Mouse (Mus musculus) liver, adult 2 months (tissue): ENCODE measurements at regions not wholly inside any gene's neighbourhood (a gene's known extent, or its start where the extent isn't known, plus 50 kb on each side); places are given as distances from the start of the nearest gene placed in this dataset.
A peak's percentile ranks its signal among the peaks of the same experiment; 100 is the strongest.
"Not testable (repeated sequence)": the region's sequence is repeated elsewhere in the genome, so short reads cannot be mapped to it uniquely, and the experiment has no call there.

ENCODE experiments used
- DNase-seq: peaks from one replicate; pipeline ENCODE4 v3.0.0-alpha.2; 2011; ENCODE audit warnings: low read depth, low spot score; ENCODE audit errors: extremely low read depth
- H3K27ac ChIP-seq: fragments of 200-500 bp; replicated peaks from 2 replicates; pipeline ENCODE4 v1.5.1; 2012; ENCODE audit warnings: low read depth, mild to moderate bottlenecking, control low read depth, inconsistent platforms, low read length; ENCODE audit not compliant: insufficient read depth
- H3K27me3 ChIP-seq: fragments of 200-500 bp; 2 replicates; pipeline ENCODE4 v1.6.1; 2012; ENCODE audit warnings: mild to moderate bottlenecking, moderate library complexity, low read length, inconsistent platforms; ENCODE audit not compliant: control insufficient read depth, insufficient read depth
- H3K36me3 ChIP-seq: fragments of 200-500 bp; 2 replicates; pipeline ENCODE4 v1.6.1; 2012; ENCODE audit warnings: low read length, inconsistent platforms; ENCODE audit not compliant: control insufficient read depth, insufficient read depth
- H3K4me1 ChIP-seq: fragments of 200-500 bp; 2 replicates; pipeline ENCODE4 v1.6.1; 2011; ENCODE audit warnings: low read length; ENCODE audit not compliant: control insufficient read depth, insufficient read depth
- H3K4me3 ChIP-seq: fragments of 200-500 bp; 2 replicates; pipeline ENCODE4 v1.5.1; 2011; ENCODE audit warnings: low read depth, mild to moderate bottlenecking, control low read depth, low read length, moderate library complexity; ENCODE audit not compliant: insufficient read depth
- H3K79me2 ChIP-seq: fragments of 200-500 bp; 2 replicates; pipeline ENCODE4 v1.6.1; 2012; ENCODE audit warnings: inconsistent platforms, mild to moderate bottlenecking, low read length, moderate library complexity; ENCODE audit not compliant: control insufficient read depth, insufficient read depth
- H3K9ac ChIP-seq: fragments of 200-500 bp; 2 replicates; pipeline ENCODE4 v1.6.1; 2012; ENCODE audit warnings: low read depth, mild to moderate bottlenecking, control low read depth, inconsistent platforms, low read length
- CTCF ChIP-seq: fragments of 200-500 bp; IDR thresholded peaks from 2 replicates; pipeline ENCODE4 v1.5.1; 2011; ENCODE audit warnings: low read depth, low read length, control low read depth
- POLR2A ChIP-seq: fragments of 200-500 bp; IDR thresholded peaks from 2 replicates; pipeline ENCODE4 v1.6.1; 2011; ENCODE audit warnings: low read length, control low read depth; ENCODE audit not compliant: insufficient read depth; ENCODE audit errors: extremely low read depth
- WGBS: fragments of 180-500 bp; shearing (Covaris S2); methylation state at CpG from one replicate; pipeline ENCODE4 v1.1.7; 2018; 5-methylcytosine and 5-hydroxymethylcytosine counted together

DNA sequence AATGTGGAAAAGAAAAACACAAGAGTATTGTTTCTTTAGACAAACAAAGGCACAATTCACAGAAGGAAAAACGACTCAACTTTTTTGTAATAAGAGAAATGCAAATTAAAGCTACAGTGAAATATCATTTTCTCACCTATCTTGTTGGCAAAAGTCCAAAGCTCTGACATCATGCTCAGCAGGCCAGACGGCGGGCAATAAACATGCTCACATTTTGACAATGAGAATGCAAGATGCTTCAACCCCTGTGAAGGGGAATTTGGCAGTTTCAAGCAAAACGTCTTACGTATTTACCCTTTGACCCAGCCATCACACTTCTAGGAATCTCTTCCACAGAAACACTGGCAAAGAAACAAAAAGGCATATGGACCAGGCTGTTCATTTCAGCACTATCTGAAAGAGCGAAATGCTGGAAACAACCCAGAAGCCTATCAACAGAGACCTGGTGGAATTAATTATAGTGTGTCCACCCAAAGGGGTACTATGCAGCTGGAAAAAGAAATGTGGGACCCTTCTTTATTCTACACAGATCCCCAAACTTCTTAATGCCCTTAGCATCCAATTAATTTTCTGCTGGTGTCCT, 203.4 kb upstream of the 2610301B20Rik start:
- Histone ChIP-seq H3K9ac (no peak overlapping the region), H3K79me2 (no peaks in the 10 kb centered on the region), H3K4me3 (no peak overlapping the region), H3K4me1 (no peaks in the 10 kb centered on the region), H3K27ac (no peak overlapping the region), H3K27me3 (no peaks in the 10 kb centered on the region), H3K36me3 (no peaks in the 10 kb centered on the region)
- DNase-seq, result no peak
- 75% methylated on average over 6 of the region's 6 CpGs for WGBS
- TF ChIP-seq CTCF, result no peak
- TF ChIP-seq POLR2A, result no peak

- 90% methylated on average over 9 of the region's 9 CpGs for WGBS
- TF ChIP-seq POLR2A, result no peak
- no peak for TF ChIP-seq CTCF
- H3K4me1 ChIP-seq, result no peaks in the 10 kb centered on the region; the same call in 1 of the 2 replicates
- no peak overlapping the region for H3K4me3 ChIP-seq
- H3K79me2 ChIP-seq, result no peaks in the 10 kb centered on the region; the same call in 1 of the 2 replicates
- DNase-seq, result no peak
- H3K27ac ChIP-seq, result no peak overlapping the region
- H3K36me3 ChIP-seq, result no peaks in the 10 kb centered on the region
- peaks cover 4% of the 10 kb centered on the region; the same call in 1 of the 2 replicates for H3K27me3 ChIP-seq
- H3K9ac ChIP-seq, result no peak overlapping the region
Measured at GRCm38 (mm10) chr4:10691086-10691485, 183.2 kb upstream of the 2610301B20Rik start.

DNA sequence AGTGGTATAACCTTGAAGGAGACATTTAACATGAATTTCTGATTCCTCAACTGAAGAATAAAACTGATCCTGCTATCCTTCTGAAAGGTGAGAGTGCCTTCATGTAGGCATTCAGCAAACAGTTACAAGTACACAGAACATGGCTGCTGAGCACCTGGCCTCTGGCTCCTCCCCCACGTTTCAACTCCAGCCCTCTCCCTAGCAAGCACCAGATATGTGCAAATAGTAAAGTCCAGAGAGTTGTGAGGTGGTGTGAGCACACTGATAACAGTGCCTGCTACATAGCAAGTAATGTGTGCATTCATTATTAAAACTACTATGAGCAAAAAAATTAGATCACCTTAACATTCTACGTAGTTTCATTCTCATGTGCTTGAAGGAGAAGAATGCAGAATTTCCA, 181.4 kb upstream of the 2610301B20Rik start:
- peak; percentile 74 for DNase-seq
- H3K79me2 ChIP-seq, result no peaks in the 10 kb centered on the region; the same call in 1 of the 2 replicates
- H3K9ac ChIP-seq, result no peak overlapping the region
- H3K27ac ChIP-seq, result no peak overlapping the region
- WGBS, result 69% methylated on average over 2 of the region's 2 CpGs
- H3K4me3 ChIP-seq, result no peak overlapping the region
- H3K27me3 ChIP-seq, result peaks cover 4% of the 10 kb centered on the region; the same call in 1 of the 2 replicates
- H3K36me3 ChIP-seq, result no peaks in the 10 kb centered on the region
- no peaks in the 10 kb centered on the region; the same call in 1 of the 2 replicates for H3K4me1 ChIP-seq
- TF ChIP-seq CTCF (no peak), POLR2A (no peak)

DNA sequence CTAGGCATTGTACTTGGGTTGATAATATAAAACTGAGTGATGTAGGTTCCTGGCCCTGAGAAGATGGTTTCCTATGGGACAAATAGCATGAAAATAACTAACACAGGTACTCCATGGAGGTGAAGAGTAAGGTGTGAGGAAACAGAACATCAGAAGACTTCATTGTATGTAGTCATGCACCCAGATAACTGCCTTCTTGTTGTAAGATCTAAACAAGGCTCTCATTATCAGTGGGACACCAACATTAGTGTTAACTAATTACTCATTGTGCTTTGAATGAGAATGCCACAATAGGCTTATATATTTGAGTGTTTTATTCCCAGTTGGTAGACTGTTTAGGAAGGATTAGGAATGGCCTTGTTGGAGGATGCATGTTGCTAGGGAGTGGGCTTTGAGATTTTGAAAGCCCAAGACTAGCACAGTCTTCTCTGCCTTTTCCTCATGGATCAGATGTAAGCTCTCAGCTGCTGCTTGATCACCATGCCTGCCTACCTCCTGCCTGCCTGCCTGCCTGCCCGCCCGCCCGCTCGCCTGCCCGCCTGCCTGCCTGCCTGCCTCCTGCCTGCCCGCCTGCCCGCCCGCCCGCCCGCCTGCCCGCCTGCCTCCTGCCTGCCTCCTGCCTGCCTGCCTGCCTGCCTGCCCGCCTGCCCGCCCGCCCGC, 180.7 kb upstream of the 2610301B20Rik start:
- Histone ChIP-seq H3K27ac (0 out of 2 replicates have a peak overlapping the region, but pooled peaks have one; percentile 47), H3K36me3 (no peaks in the 10 kb centered on the region), H3K4me3 (peak overlapping the region; percentile 44), H3K79me2 (no peaks in the 10 kb centered on the region; the same call in 1 of the 2 replicates), H3K4me1 (no peaks in the 10 kb centered on the region; the same call in 1 of the 2 replicates), H3K9ac (peak overlapping the region; percentile 80), H3K27me3 (peaks cover 4% of the 10 kb centered on the region; the same call in 1 of the 2 replicates)
- WGBS, result 5% methylated on average over 6 of the region's 15 CpGs
- TF ChIP-seq CTCF (no peak), POLR2A (no peak)
- DNase-seq, result peak; percentile 30

- H3K4me3 ChIP-seq, result not testable (repeated sequence)
- 28% methylated on average over 5 of the region's 21 CpGs for WGBS
- peak; percentile 6 for DNase-seq
Measured at GRCm38 (mm10) chr4:10694106-10694748, 180.1 kb upstream of the 2610301B20Rik start.

More at GRCm38 (mm10) chr4:10694106-10694748, 180.1 kb upstream of the 2610301B20Rik start:
- not testable (repeated sequence) for H3K27me3 ChIP-seq, H3K79me2 ChIP-seq, H3K4me1 ChIP-seq, H3K36me3 ChIP-seq, H3K27ac ChIP-seq
- peak overlapping the region; percentile 94 for H3K9ac ChIP-seq
